Mouse (Mus musculus) gastrocnemius, adult 18-20 months (tissue): ENCODE data around the gene Sdk2. TPM values are rescaled to one million over a fixed set of nuclear protein-coding genes. Genes with fewer than 3 reads are reported as not detected.

Source experiments
- DNase-seq: peaks from one replicate; pipeline ENCODE4 v3.0.0; 2021; ENCODE audit warnings: low spot score
- total RNA-seq, 2 experiments: library from RNA; stranded (reverse); gene quantifications; 2 replicates each; pipeline ENCODE4 v1.2.3; 2021

Gene Sdk2
- total RNA-seq, 2 experiments from 2014 or later: 0.41 to 0.57 TPM

DNA sequence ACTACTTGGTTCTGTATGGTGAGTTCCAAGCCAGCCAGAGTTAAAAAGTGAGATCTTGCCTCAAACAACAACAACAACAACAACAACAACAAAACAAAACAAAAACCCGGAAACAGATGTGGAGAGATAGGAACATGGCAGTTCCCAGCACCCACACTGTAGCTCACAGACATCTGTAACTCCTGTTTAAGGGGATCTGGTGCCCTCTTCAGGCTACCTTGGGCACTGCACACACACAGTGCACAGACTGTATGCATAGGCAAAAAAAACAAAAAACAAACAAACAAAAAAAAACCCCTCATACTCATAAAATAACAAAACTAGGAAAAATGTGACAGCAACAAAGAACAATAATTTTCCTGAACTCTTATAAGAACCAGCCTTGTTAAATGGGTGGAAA is 323.8 kb downstream of the Sdk2 start:
- DNase-seq: no peak

DNA sequence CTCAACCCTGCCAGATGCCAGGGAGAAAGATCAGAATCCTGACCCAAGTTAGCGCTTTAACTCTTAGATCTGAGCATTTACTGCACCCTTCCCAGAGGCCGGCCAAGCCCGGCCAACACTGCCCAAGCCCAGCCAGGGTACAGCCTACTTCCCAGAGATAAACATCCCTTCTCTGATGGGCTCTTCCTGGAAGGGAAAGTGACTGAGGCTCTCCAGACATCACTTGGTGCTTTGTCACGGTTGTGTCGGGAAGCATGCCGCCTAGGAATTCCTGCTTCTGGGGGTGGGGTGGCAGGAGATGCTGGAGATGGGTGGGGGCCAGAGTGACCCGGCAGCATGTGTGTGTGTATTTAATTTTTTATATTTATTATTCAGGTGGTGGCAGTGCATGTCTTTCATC is 326.7 kb downstream of the Sdk2 start:
- DNase-seq: no peak

DNA sequence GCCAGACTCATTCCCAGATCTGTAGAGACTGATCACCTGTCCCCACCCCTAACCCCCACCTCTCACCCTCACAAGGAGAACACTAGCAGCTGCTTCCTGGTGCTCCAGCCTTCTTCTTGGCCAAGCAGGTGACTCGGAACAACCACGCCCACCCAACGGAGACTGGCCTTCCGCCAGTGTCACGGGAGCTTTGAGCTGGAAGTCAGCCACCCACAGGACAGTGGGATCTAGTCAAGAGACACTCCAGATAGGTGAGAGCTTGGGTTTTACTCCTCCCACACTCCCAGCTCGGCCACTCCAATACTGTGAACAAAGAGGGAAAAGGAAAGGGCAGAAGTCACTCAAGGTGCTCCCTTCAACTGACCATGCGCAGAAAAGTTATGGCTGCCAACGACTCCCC is 327.6 kb downstream of the Sdk2 start:
- no peak for DNase-seq

DNA sequence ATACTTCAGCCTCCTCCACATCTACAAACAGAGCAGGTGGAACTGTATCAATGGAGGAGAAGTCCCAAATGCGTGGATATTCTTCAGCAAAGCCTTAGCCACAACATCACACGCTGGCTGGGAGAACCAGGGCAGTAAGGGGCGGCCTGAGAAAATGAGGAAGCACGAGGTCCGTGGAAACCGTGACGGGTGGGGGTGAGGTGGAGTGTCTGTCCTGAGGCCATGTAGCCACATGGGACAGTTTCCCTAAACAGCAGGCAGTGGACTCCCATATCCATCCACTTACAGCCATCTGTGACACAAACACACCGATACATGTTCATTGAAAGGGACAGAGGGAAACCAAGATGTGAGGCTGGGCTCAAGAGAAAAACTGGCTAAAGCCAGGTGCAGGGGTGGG is 328.9 kb downstream of the Sdk2 start:
- no peak for DNase-seq

DNA sequence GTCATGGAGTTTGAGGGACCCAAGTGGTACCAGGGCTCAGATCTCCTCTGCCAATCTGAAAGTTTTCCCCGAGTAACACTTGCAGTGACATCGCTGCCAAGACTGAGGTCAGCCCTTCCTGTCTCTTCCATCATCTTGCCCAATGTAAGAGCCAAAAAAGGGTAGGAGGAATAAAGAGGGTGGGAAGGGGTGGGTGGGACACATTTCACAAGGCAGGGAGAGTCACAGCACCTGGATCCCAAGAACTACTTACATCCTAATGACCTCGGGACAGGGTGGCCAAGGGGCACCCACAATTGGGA is 329.3 kb downstream of the Sdk2 start:
- no peak for DNase-seq

DNA sequence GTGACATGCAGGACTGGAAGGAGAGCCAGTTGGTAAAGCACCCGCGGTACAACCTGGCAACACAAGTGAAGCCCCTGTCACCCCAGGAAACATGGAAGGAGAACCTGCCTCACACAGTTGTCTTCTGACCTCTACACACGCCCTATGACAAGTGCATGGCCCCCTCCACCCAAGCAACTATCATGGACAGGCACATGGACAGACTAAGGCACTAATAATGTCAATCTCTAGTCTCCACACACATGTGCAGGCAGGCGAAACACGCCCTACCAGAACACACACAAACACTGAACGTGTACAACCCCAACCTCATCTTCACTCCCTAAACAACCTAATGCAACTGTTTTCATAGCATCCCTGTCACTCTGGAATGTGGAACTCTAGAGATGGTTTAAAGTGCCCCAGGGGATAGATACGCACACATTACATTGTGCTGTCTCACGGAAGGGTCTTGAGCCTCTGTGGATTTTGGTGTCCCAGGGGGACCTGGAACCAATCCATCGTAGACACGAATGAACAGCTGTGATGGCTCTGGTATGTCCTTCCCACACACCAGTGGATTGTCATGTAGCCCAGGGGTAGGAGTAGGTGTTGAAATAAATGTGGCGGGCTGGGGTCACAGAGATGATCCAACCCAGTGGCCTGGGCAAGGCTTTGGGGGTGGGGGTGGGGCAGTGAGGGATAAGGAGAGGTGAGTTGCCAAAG is 329.8 kb downstream of the Sdk2 start:
- DNase-seq: no peak

DNA sequence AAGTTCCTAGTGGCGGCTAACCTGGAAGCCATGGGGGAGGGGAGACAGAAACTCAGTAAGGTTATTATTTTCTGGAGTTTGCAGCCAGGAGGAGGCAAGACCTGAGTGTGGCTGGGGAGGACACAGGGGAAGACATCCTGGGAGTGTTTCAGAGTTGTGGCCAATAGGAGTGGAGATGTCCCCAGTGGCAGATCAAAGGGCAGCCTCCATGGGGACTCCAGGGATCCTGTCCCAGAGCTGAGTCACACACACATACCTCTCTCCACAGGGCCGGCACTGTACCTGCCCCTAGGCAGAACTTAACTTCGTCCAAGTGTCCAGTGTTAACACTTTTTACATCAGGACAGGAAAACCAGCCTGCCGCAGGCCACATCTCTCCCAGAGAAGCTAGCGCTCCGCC is 331.7 kb downstream of the Sdk2 start:
- DNase-seq: no peak

DNA sequence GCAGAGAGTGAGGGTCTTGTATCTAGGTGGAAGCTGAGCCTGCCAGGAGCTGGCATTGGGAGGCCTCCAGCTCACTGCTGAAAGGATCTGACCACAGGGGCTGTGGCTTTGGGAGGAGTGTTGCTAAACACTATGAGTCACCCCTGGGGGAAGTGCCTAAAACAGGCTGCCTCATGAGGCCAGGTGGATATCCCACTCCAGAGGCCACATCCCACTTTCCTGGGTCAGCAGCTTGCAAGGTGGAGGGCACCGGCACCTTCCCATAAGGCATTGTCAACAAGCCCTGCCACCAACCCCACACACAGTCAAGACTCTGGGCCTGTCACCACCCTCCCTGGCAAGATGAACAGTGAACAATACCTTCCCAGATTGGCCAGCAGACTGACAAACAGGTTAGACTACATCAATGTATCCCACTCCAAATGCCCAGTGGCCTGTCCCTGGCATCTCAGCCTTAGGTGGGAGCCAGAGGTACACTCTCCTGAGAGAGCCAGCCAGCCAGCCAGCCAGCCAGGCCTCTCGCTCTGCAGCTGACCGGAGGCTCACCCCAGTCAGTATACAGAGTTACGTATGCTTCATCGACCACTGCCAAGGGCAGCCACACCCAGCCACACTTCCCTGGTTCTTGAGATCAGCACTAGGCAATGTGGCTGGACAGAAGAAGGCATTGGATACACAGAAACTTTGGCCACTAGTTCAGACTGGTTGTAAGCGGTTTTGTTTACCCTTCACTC is 333.0 kb downstream of the Sdk2 start:
- no peak for DNase-seq

DNA sequence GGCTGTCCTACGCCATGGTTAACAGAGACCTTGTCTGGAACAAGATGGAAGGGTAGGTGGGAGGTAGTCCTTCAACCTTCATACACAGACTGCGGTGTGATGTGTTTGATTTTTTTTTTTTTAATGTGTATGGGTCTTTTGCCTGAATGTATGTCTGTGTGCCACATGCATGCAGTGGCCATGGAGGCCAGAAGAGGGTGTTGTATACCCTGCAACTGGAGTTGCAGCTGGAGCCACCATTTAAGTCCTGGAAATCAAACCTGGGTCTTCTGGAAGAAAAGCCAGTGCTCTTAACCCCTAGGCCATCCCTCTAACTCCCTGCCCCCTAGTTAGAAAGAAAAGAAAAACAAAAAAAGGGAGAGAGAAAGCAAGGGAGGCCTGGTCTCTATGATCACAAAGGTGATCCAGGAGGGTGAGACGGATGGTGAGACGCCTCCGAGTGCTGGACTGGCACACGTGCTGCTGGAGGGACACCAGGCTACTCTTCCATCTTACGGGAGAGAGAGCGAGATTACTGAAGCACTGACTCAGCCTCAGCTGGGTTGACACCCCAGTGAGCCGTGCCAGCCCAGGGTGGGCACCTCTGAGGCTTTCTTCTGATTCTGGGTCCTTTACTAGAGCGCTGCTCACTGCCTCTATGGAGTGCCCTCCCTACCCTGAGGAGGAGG is 334.8 kb downstream of the Sdk2 start:
- DNase-seq: no peak

DNA sequence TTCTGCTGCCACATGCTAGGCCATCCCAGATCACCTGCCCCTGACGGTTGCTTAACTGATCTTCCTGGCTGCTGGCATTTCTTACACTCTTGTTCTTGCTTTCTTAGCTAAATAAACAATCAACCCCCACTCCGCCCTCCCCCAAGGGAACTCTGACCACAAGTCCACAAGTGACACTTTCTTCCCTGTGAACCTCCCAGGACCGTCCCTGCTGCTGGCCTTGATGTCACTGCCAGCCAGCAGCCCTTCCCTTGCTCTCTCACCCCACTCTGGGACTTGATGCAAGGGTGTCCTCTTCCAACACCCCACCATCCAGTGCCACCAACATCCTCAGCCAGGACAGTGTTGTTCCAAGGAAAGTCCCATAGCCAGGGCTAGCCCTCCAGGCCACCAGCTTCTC is 336.0 kb downstream of the Sdk2 start:
- no peak for DNase-seq

DNA sequence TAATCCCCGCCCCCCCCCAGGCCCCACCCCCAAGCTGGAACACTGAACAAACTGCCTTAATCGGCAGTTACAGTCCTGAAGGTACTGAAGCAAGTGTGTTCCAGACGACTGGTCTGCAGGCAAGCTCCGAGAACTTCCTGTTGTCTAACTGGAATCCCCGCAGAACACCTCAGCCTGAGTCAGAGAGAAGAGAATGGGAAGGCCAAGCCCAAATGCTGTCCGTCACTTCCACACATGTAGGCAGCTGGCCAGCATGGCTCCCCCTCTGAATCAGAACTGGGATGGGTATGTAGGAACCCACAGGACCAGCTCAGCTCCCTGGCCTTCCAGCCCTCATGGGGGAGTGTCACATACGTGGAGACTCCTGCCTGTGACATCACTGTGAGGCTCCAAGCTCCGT is 336.9 kb downstream of the Sdk2 start:
- DNase-seq: no peak

DNA sequence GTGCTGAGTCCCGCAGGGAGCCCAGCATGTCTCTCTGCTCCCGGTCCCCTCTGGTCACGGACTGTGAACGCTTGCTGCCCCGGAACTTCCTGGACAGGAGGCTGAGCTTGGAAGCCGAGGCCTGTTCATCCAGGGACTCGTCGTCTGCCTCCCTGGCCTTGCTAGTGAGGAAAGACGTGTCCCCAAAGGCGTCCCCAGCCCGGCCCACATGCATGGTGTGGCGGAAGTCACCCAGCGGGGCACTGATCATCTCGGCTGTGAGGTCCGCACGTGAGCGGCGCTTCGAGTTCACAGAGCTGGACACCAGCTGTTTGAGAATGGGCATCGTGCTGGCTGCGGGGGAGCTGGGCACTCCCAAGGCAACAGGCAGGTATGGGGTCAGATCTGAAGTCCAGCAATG is 337.6 kb downstream of the Sdk2 start:
- DNase-seq: no peak

DNA sequence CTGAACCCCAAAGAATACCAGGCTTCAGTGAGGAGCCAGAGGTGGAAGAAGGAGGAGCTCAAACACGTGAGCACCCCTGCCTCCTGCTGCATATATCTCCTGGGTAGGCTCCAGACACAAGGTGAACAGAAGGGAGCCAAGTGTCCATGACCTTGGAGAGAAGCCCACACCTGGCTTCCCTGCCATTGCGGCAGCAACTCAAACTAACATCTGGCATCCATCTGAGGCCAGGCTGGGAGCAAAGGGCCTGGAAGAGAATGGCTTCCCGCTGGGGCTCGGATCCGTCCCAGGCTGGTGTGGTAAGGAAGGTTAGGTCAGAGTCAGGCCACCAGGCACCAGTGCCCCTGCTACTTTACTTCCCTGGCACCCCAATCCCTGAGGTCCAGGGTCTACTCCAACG is 338.9 kb downstream of the Sdk2 start:
- DNase-seq: no peak

DNA sequence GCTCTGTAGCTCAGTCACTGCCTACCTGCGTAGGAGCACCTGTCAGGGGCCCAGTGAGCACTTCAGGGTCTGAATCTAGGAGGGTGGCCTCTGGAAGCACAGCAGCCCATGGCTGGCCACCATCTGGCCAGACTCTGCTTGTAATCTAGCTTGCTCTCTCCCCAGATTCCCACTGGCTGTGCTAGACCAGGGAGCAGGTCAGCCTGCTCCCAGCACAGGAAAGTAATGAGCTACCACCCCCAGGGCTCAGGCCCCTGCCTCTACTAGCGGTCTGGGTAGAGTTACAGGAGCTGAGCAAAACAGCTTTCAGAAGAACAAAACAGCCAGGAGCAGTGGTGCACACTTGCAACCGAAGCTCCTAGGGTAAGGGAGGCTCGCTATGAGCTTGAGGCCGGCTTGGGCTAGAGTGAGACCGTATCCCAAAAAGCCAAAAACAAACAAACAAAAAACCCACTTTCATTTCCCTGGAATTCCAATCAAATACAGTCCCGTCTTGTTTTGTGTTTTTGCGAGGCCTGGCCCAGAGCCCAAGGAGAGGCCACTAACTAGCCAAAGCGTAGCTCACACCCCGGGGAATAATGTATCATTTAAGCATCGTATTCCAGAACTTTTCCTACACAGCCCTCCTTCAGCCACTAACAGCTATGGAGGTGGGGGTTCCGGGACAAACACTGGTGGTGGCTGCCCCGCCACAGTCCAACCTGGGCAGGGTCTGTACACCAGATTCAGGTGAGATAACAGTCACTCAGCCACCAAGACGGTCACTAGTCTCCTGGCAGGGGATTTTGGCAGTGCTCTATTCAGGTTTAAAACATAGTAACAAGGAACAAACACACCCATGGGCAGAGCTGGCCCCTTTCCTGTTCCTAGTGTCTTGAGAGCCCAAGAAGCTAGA is 339.6 kb downstream of the Sdk2 start:
- no peak for DNase-seq
